Mouse (Mus musculus) liver, embryonic 14.5 days (tissue): ENCODE results near the gene Colec11. TPM values are rescaled to one million over a fixed set of nuclear protein-coding genes. Genes with fewer than 3 reads are reported as not detected.
A peak's percentile ranks its signal among the peaks of the same experiment; 100 is the strongest.

Source experiments
- ATAC-seq: fragments of 200-750 bp; cut with Nextera tagmentation; 2 replicates; pipeline ENCODE4 v1.8.0; 2017; ENCODE audit warnings: moderate number of reproducible peaks, mild to moderate bottlenecking, moderate library complexity; ENCODE audit not compliant: insufficient read depth
- DNase-seq, 3 experiments: peaks; one replicate each; pipeline ENCODE4 v3.0.0-alpha.2; 2012 to 2013; ENCODE audit warnings: low read depth in 3 of 3, low spot score in 3 of 3
- H3K27ac ChIP-seq: fragments of 300-500 bp; sonication (generic); 2 replicates; pipeline ENCODE4 v1.5.1; 2014; ENCODE audit warnings: moderate library complexity, mild to moderate bottlenecking, control low read depth, inconsistent platforms
- H3K27me3 ChIP-seq: fragments of 300-500 bp; sonication (generic); 2 replicates; pipeline ENCODE4 v1.6.1; 2014; ENCODE audit warnings: mild to moderate bottlenecking, low read length, moderate library complexity; ENCODE audit not compliant: control insufficient read depth, insufficient read depth
- H3K36me3 ChIP-seq: fragments of 300-500 bp; sonication (generic); replicated peaks from 2 replicates; pipeline ENCODE4 v1.6.1; 2014; ENCODE audit warnings: low read depth; ENCODE audit not compliant: control insufficient read depth, insufficient read depth
- H3K4me1 ChIP-seq, 2 experiments: fragments of 200-500 bp in 1 of 2; fragments of 300-500 bp in 1 of 2; sonication (generic) in 1 of 2; replicated peaks; 2 replicates each; pipeline ENCODE4 v1.6.1; 2012 to 2014; ENCODE audit warnings: antibody characterized with exemption in 1 of 2, inconsistent platforms in 1 of 2, low read length in 1 of 2; ENCODE audit not compliant: control insufficient read depth in 2 of 2, insufficient read depth in 2 of 2
- H3K4me2 ChIP-seq: fragments of 300-500 bp; sonication (generic); 2 replicates; pipeline ENCODE4 v1.6.1; 2014; ENCODE audit warnings: low read depth, mild to moderate bottlenecking, control low read depth, moderate library complexity
- H3K4me3 ChIP-seq, 2 experiments: fragments of 200-500 bp in 1 of 2; fragments of 300-500 bp in 1 of 2; sonication (generic) in 1 of 2; 2 replicates each; pipeline ENCODE4 v1.5.1; 2012 to 2014; ENCODE audit warnings: low read depth in 2 of 2, low read length in 2 of 2, mild to moderate bottlenecking in 2 of 2, control low read depth in 1 of 2, inconsistent platforms in 1 of 2, moderate library complexity in 1 of 2; ENCODE audit not compliant: insufficient read depth in 1 of 2
- H3K9ac ChIP-seq: fragments of 300-500 bp; sonication (generic); replicated peaks from 2 replicates; pipeline ENCODE4 v1.6.1; 2014; ENCODE audit warnings: mild to moderate bottlenecking, control low read depth, moderate library complexity
- H3K9me3 ChIP-seq: fragments of 300-500 bp; sonication (generic); 2 replicates; pipeline ENCODE4 v1.6.1; 2016; ENCODE audit warnings: low read length, mixed read lengths; ENCODE audit not compliant: control insufficient read depth
- CTCF ChIP-seq: IDR thresholded peaks from 2 replicates; pipeline ENCODE4 v1.5.1; 2016; ENCODE audit warnings: antibody characterized with exemption, low read depth, control low read depth
- EP300 ChIP-seq: IDR thresholded peaks from 2 replicates; pipeline ENCODE4 v1.6.1; 2016; ENCODE audit warnings: antibody characterized with exemption, low read depth
- WGBS: fragments of 180-500 bp; shearing (Covaris S2); extraction: QIAGEN DNeasy Blood & Tissue Kit; methylation state at CpG from one replicate; pipeline ENCODE4 v1.1.7; 2014; ENCODE audit not compliant: insufficient replicate concordance; 5-methylcytosine and 5-hydroxymethylcytosine counted together
- polyA plus RNA-seq, 2 experiments: library from polyadenylated mRNA; depleted of rRNA in 1 of 2; stranded (reverse) in 1 of 2; unstranded in 1 of 2; fragments of >200 nt; fragmentation: Nextera tagmentation in 1 of 2; extraction: Ambion mirVana in 1 of 2; gene quantifications; 2 replicates each; pipeline versions ENCODE4 v1.2.1 to v1.2.3; 2012 to 2014

Colec11 gene
- polyA plus RNA-seq, 2 experiments: 8.7 to 12.8 TPM

DNA sequence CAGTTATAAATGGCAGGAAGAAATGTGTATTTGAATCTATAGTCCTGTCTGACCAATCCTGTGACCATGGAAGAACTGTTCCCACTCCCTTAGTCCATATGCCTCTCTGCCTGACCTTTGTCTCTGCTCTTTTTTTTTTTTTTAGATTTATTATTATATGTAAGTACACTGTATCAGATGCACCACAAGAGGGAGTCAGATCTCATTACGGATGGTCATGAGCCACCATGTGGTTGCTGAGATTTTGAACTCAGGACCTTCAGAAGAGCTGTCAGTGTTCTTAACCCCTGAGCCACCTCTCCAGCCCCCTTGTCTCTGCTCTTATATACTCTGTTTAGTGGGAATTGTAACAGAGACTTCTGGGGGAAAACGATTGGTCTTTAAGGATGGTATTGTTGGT, 15.6 kb upstream of the Colec11 start:
- H3K9ac ChIP-seq: no peak overlapping the region
- H3K4me1 ChIP-seq: peaks cover 0 to 10% of the 10 kb centered on the region in 2 experiments; a peak in 2 of 4 replicates
- H3K36me3 ChIP-seq: peaks cover 7% of the 10 kb centered on the region
- 40% methylated on average over 2 of the region's 2 CpGs for WGBS
- no peak for DNase-seq
- no peaks in the 10 kb centered on the region for H3K9me3 ChIP-seq
- TF ChIP-seq CTCF (peak; percentile 40; the same call in 1 of the 2 replicates), EP300 (no peak)
- no peak overlapping the region for H3K27ac ChIP-seq
- H3K4me2 ChIP-seq: no peak overlapping the region
- no peaks in the 10 kb centered on the region for H3K27me3 ChIP-seq
- H3K4me3 ChIP-seq: no peak overlapping the region
- ATAC-seq: no peak

DNA sequence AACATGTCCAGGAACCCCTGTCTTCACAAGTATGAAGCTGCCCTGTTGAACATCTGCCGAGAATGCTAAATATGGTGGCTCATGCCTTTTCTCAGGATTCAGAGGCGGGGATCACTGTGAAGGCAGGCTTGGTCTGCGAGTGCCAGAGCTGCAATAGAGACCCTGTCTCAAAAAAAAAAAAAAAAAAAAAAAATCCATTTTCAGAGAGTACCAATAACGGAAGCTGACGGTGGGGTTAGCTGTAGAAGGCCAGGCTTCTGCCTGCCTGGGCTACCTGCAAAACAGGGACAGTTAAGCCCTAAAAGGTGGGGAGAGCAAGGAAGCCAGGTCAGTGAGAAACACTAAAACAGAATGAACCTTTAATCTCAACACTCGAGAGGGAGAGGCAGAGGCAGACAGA, 13.4 kb upstream of the Colec11 start:
- Histone ChIP-seq H3K4me3 (peak overlapping the region; percentile 86 to 95), H3K27me3 (no peaks in the 10 kb centered on the region), H3K4me1 (peaks cover 0 to 23% of the 10 kb centered on the region in 2 experiments; a peak in 3 of 4 replicates), H3K9ac (peak overlapping the region; percentile 75; the same call in 1 of the 2 replicates), H3K27ac (no peak overlapping the region), H3K4me2 (peak overlapping the region; percentile 76), H3K36me3 (peaks cover 30% of the 10 kb centered on the region), H3K9me3 (no peaks in the 10 kb centered on the region)
- ATAC-seq: no peak
- TF ChIP-seq EP300 (no peak), CTCF (no peak)
- 66% methylated on average over 6 of the region's 6 CpGs for WGBS
- no peak for DNase-seq

DNA sequence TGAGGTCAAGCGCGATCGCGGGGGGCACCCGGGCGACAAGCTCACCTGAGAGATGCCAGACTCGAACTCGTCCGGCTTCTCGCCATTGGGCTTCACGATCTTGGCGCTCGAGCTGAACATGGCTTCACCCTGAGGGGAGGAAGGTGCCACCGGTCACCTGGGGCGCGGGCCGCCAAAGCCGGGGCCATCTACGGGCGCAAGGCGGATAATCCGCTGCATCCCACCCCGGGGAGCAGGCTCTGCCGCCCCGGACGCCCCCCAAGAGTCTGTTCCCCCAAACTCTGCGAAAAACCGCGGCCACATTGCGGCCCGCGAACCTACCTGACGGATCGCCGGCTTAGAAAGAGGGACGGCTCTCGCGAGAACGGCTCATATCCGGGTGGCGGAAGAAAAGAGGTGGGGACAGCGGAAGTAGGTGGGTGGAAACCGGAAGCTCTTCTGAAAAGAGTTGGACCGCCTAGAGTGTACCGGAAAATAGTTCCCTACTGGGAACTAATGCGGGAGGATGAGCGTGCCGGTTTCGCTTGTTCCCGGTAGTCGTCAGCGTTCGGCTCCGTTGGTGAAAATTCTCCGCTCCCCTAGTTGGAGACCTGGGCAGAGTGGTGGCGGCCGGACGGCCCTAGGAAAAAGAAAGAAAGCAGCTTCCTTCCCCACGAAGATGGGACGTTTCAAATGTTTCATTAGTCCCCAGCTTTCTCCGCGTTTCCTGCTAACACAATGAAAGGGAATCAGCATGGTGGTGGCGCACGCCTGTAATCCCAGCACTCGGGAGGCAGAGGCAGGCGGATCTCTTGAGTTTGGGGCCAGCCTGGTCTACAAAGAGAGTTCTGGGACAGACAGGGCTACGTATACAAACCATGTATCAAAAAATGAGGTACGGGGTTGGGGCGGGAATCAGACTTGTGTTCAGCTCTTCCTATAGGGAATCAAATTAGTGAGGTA, 12.6 kb upstream of the Colec11 start, which contains the start of gene Rps7:
Rps7 (minus strand) TSS at position 419 of the 942 bp plus-strand sequence.
- DNase-seq: peak; percentile 89 to 93 (median 90)
- peak within 1 kb of the TSS; percentile 99 for H3K9ac ChIP-seq
- peaks cover 0 to 23% of the 10 kb centered on the region in 2 experiments; a peak in 3 of 4 replicates for H3K4me1 ChIP-seq
- no peaks in the 10 kb centered on the region for H3K27me3 ChIP-seq
- ATAC-seq: peak; percentile 96
- WGBS: 3% methylated on average over 69 of the region's 69 CpGs
- H3K36me3 ChIP-seq: peaks cover 37% of the 10 kb centered on the region
- H3K9me3 ChIP-seq: no peaks in the 10 kb centered on the region
- peak within 1 kb of the TSS; percentile 86 to 95 for H3K4me3 ChIP-seq
- H3K27ac ChIP-seq: peak within 1 kb of the TSS; percentile 54
- no peak for TF ChIP-seq CTCF
- TF ChIP-seq EP300: peak; percentile 79
- H3K4me2 ChIP-seq: peak within 1 kb of the TSS; percentile 76

DNA sequence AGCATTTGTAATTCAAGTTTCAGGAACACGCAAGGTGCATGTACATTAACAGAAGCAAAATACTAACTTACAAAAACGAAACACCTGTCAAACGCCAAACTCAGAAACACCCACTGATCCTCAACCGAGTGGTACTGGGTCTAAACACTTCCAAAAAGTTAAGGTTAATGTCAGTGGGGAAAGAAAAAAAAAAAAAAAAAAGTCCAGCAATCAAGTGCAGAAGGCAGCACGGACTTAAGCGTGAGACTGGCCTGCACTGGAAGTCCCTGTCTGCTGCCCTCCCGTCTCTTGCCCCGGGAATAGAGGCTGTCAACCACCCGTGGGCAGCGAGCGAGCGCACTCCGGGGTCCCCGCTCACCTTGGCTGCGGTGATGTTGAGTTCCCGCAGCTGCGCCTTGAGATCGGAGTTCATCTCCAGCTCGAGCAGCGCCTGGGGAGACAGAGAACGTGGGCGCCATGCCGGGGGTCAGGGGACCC, 11.9 kb upstream of the Colec11 start:
- H3K9ac ChIP-seq: peak overlapping the region; percentile 99
- H3K36me3 ChIP-seq: peaks cover 44% of the 10 kb centered on the region
- H3K4me2 ChIP-seq: peak overlapping the region; percentile 76
- H3K4me1 ChIP-seq: peaks cover 0 to 23% of the 10 kb centered on the region in 2 experiments; a peak in 3 of 4 replicates
- WGBS: under 1% methylated on average over 23 of the region's 23 CpGs
- no peaks in the 10 kb centered on the region for H3K27me3 ChIP-seq
- H3K9me3 ChIP-seq: no peaks in the 10 kb centered on the region
- DNase-seq (no peak), ATAC-seq (peak; percentile 36)
- TF ChIP-seq EP300 (no peak), CTCF (no peak)
- H3K4me3 ChIP-seq: peak overlapping the region; percentile 86 to 94
- peak overlapping the region; percentile 35 for H3K27ac ChIP-seq

DNA sequence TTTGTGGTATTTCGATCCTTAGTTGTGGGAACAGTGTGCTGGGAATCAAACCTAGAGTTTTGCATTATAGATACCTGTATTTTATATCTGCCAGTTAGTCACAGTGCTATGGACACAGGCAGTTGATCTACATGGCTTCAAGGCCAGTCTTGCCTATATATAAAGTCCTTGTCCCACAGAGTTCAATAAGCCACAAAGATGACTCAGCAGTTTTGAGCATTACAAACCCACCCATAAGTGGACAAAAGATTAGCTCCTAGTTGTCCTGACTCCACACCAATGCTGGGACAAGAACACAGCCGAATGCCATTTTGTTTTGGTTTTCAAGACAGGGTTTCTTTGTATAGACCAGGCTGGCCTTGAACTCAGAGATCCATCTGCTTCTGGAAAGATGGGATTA, 5.3 kb upstream of the Colec11 start:
- no peak for TF ChIP-seq CTCF
- no peak for TF ChIP-seq EP300
- H3K4me1 ChIP-seq: peaks cover 0 to 16% of the 10 kb centered on the region in 2 experiments; a peak in 3 of 4 replicates
- H3K4me2 ChIP-seq: no peak overlapping the region
- ATAC-seq: no peak
- no peak overlapping the region for H3K9ac ChIP-seq
- H3K27me3 ChIP-seq: no peaks in the 10 kb centered on the region
- no peak overlapping the region for H3K27ac ChIP-seq
- WGBS: 71% methylated on average over 2 of the region's 2 CpGs
- no peak overlapping the region for H3K4me3 ChIP-seq
- no peaks in the 10 kb centered on the region for H3K9me3 ChIP-seq
- H3K36me3 ChIP-seq: peaks cover 51% of the 10 kb centered on the region
- DNase-seq: no peak
